In the genomic region with DNA sequence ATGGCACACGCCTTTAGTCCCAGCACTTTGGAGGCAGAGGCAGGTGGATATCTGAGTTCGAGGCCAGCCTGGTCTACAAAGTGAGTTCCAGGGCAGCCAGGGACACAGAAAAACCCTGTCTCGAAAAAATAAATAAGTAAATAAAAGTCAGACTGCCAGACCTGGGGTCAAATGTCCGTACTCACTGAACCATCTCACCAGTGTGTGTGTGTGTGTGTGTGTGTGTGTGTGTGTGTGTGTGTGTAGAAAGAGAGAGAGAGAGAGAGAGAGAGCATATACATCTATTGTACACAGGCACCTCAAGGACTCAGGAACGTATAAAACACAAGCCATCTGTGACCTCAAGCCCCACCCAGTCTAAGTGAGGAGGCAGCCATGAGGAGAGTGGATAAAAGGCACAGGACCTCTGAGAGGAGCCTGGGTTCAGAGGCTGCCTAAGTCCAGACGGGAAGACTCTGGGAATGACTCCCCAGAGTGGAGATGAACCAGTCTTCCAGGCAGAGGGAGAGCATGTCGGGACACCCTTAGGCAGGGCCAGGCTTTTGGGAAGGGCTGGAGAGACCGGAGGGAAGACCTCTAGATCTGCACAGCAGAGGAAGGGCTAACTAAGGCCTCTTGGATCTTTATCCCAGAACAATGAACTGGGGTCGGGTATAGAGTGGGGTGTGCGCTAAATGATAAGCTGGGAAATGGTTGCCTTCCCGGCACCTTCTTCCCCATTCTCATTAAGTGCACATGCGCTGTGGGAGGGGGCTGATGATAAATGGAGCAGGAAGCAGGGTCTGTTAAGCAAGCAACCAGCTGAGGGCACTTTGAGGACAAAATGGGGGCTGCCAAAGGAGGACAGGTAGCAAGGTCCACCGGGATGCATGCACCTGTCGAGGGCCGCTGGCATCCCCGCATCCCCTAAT, we compare ENCODE assay signal across 9 mouse cellular contexts. TPM values are rescaled to one million over a fixed set of nuclear protein-coding genes. Genes with fewer than 3 reads are reported as not detected.
DNase-seq lines count a peak whose midpoint lies in the region; ATAC-seq lines count a peak whose summit lies in the region.
"Had no signal": no experiment of that assay in that cellular context is flagged by ENCODE, and none has a peak within 500 bp of the region (broad histone marks: within the 10 kb centered on the region; RNA-seq: fewer than 3 reads in every experiment).

No protein-coding gene starts in this region.

- 25% methylated on average over 16 of the region's 16 CpGs for WGBS in hindbrain, embryonic 16.5 days
- WGBS in limb, embryonic 15.5 days = 32% methylated on average over 16 of the region's 16 CpGs

- ATAC-seq in hindbrain, embryonic 16.5 days = peak; percentile 70
- no peak for ATAC-seq in limb, embryonic 15.5 days (ENCODE audit: insufficient number of reproducible peaks, low FRiP score, low TSS enrichment, low read depth)

- peak; percentile 39 for DNase-seq in right cerebral cortex, adult 18-20 months
- DNase-seq in right cerebral cortex, postnatal 4 days = no peak
- no peak for DNase-seq in cerebellum, adult 9-11 months
- DNase-seq in thymus, postnatal 25 days = no peak
- DNase-seq in urinary bladder, adult 18-20 months (ENCODE audit: low spot score in 2 of 2) = no peak
- no peak for DNase-seq in layer of hippocampus, adult 18-20 months (ENCODE audit: low spot score in 2 of 2)

- H3K4me1 ChIP-seq in hindbrain, embryonic 16.5 days (ENCODE audit: control insufficient read depth, insufficient read depth, low read depth, low read length) = peaks cover 14% of the 10 kb centered on the region
- peaks cover 19% of the 10 kb centered on the region for H3K4me1 ChIP-seq in limb, embryonic 15.5 days

- H3K9me3 ChIP-seq in hindbrain, embryonic 16.5 days (ENCODE audit: control insufficient read depth, low read length) = no peaks in the 10 kb centered on the region
- H3K9me3 ChIP-seq in limb, embryonic 15.5 days = no peaks in the 10 kb centered on the region

- 0 out of 2 replicates have a peak overlapping the region, but pooled peaks have one; percentile 13 for H3K4me3 ChIP-seq in hindbrain, embryonic 16.5 days (ENCODE audit: low read length)
- peak overlapping the region; percentile 26 for H3K4me3 ChIP-seq in limb, embryonic 15.5 days
- H3K4me3 ChIP-seq: myocyte had no signal

- H3K27ac ChIP-seq in hindbrain, embryonic 16.5 days (ENCODE audit: low read depth, low read length) = peak overlapping the region; percentile 79
- H3K27ac ChIP-seq in limb, embryonic 15.5 days = 0 out of 2 replicates have a peak overlapping the region, but pooled peaks have one; percentile 11

- no peaks in the 10 kb centered on the region for H3K36me3 ChIP-seq in hindbrain, embryonic 16.5 days (ENCODE audit: control insufficient read depth, insufficient read depth, low read length)
- no peaks in the 10 kb centered on the region for H3K36me3 ChIP-seq in limb, embryonic 15.5 days

- peak overlapping the region; percentile 48 for H3K4me2 ChIP-seq in hindbrain, embryonic 16.5 days (ENCODE audit: low read length)
- H3K4me2 ChIP-seq in limb, embryonic 15.5 days = peak overlapping the region; percentile 50

- no peaks in the 10 kb centered on the region for H3K27me3 ChIP-seq in hindbrain, embryonic 16.5 days (replicated peaks; ENCODE audit: control insufficient read depth, insufficient read depth, low read length)
- no peaks in the 10 kb centered on the region for H3K27me3 ChIP-seq in limb, embryonic 15.5 days

- peak overlapping the region; percentile 35 for H3K9ac ChIP-seq in hindbrain, embryonic 16.5 days (ENCODE audit: low read depth, low read length)
- no peak overlapping the region for H3K9ac ChIP-seq in limb, embryonic 15.5 days

RNA-seq across cellular contexts. Expression of a gene that starts 28.4 kb away (rescaled TPM):
- 1.3 and 1.5 TPM in 2 replicates for polyA plus RNA-seq in hindbrain, embryonic 16.5 days (2015; fragmentation: Nextera tagmentation; extraction: Ambion mirVana)
- 3.8 and 4.6 TPM in 2 replicates for polyA plus RNA-seq in limb, embryonic 15.5 days (2015; fragmentation: Nextera tagmentation; extraction: Ambion mirVana)
- total RNA-seq in layer of hippocampus, adult 18-20 months (2021) = 1 to 10 TPM; 3.2 to 4.2 TPM
